Mouse (Mus musculus) midbrain, embryonic 14.5 days (tissue): ENCODE data around the gene Rerg. TPM values are rescaled to one million over a fixed set of nuclear protein-coding genes. Genes with fewer than 3 reads are reported as not detected.

ENCODE experiments used
- ATAC-seq: fragments of 200-750 bp; cut with Nextera tagmentation; 2 replicates; pipeline ENCODE4 v1.8.0; 2017; ENCODE audit warnings: moderate number of reproducible peaks, moderate library complexity; ENCODE audit not compliant: low FRiP score, low TSS enrichment
- DNase-seq: peaks from one replicate; pipeline ENCODE4 v3.0.0-alpha.2; 2015
- H3K27ac ChIP-seq: fragments of 300-500 bp; sonication (generic); replicated peaks from 2 replicates; pipeline ENCODE4 v1.5.1; 2014; ENCODE audit warnings: mild to moderate bottlenecking, low read depth, low read length, moderate library complexity
- H3K27me3 ChIP-seq: fragments of 300-500 bp; sonication (generic); 2 replicates; pipeline ENCODE4 v1.6.1; 2014; ENCODE audit warnings: low read length, control low read depth, mixed read lengths; ENCODE audit not compliant: control insufficient read depth, insufficient read depth
- H3K36me3 ChIP-seq: fragments of 300-500 bp; sonication (generic); 2 replicates; pipeline ENCODE4 v1.6.1; 2014; ENCODE audit warnings: low read length, control low read depth; ENCODE audit not compliant: control insufficient read depth, insufficient read depth
- H3K4me1 ChIP-seq: fragments of 300-500 bp; sonication (generic); 2 replicates; pipeline ENCODE4 v1.6.1; 2014; ENCODE audit warnings: mild to moderate bottlenecking, antibody characterized with exemption, low read length, control low read depth; ENCODE audit not compliant: control insufficient read depth, insufficient read depth
- H3K4me2 ChIP-seq: fragments of 300-500 bp; sonication (generic); 2 replicates; pipeline ENCODE4 v1.6.1; 2014; ENCODE audit warnings: mild to moderate bottlenecking, low read length, moderate library complexity
- H3K4me3 ChIP-seq: fragments of 300-500 bp; sonication (generic); replicated peaks from 2 replicates; pipeline ENCODE4 v1.5.1; 2014; ENCODE audit warnings: low read depth, low read length
- H3K9ac ChIP-seq: fragments of 300-500 bp; sonication (generic); replicated peaks from 2 replicates; pipeline ENCODE4 v1.6.1; 2014; ENCODE audit warnings: mild to moderate bottlenecking, low read length, moderate library complexity
- H3K9me3 ChIP-seq: fragments of 300-500 bp; sonication (generic); 2 replicates; pipeline ENCODE4 v1.6.1; 2016; ENCODE audit warnings: low read length, control low read depth, mixed read lengths; ENCODE audit not compliant: control insufficient read depth
- WGBS: fragments of 180-500 bp; shearing (Covaris S2); extraction: QIAGEN DNeasy Blood & Tissue Kit; methylation state at CpG from one replicate; pipeline ENCODE4 v1.1.7; 2014; 5-methylcytosine and 5-hydroxymethylcytosine counted together
- polyA plus RNA-seq: library from polyadenylated mRNA; unstranded; fragments of >200 nt; fragmentation: Nextera tagmentation; extraction: Ambion mirVana; gene quantifications from 2 replicates; pipeline ENCODE4 v1.2.1, GENCODE M21; 2014

Gene Rerg
- polyA plus RNA-seq, 1 experiment from 2014 or later: 5.9 TPM

GRCm38 (mm10) chr6:137131794-137132193, 38.5 kb downstream of the Rerg start:
- no peak for ATAC-seq
- Histone ChIP-seq H3K4me1 (peaks cover 14% of the 10 kb centered on the region), H3K36me3 (no peaks in the 10 kb centered on the region), H3K9me3 (no peaks in the 10 kb centered on the region), H3K4me3 (no peak overlapping the region), H3K4me2 (no peak overlapping the region), H3K9ac (no peak overlapping the region), H3K27ac (no peak overlapping the region), H3K27me3 (no peaks in the 10 kb centered on the region)
- no peak for DNase-seq
- 97% methylated on average over 1 of the region's 1 CpGs for WGBS

GRCm38 (mm10) chr6:137131349-137131748, 38.9 kb downstream of the Rerg start:
- Histone ChIP-seq H3K9ac (no peak overlapping the region), H3K4me1 (peaks cover 13% of the 10 kb centered on the region), H3K4me2 (no peak overlapping the region), H3K36me3 (no peaks in the 10 kb centered on the region), H3K4me3 (no peak overlapping the region), H3K27ac (no peak overlapping the region), H3K9me3 (no peaks in the 10 kb centered on the region), H3K27me3 (no peaks in the 10 kb centered on the region)
- no peak for ATAC-seq
- no peak for DNase-seq
- 61% methylated on average over 6 of the region's 6 CpGs for WGBS

GRCm38 (mm10) chr6:137126861-137127260, 43.4 kb downstream of the Rerg start:
- Histone ChIP-seq H3K9me3 (no peaks in the 10 kb centered on the region), H3K4me1 (no peaks in the 10 kb centered on the region), H3K4me3 (no peak overlapping the region), H3K27ac (no peak overlapping the region), H3K4me2 (no peak overlapping the region), H3K36me3 (no peaks in the 10 kb centered on the region), H3K27me3 (no peaks in the 10 kb centered on the region), H3K9ac (no peak overlapping the region)
- ATAC-seq (no peak), DNase-seq (no peak)
- 94% methylated on average over 5 of the region's 5 CpGs for WGBS

- no peak for DNase-seq
- no peak for ATAC-seq
- Histone ChIP-seq H3K27me3 (no peaks in the 10 kb centered on the region), H3K4me3 (no peak overlapping the region), H3K4me1 (no peaks in the 10 kb centered on the region), H3K9ac (no peak overlapping the region), H3K4me2 (no peak overlapping the region), H3K36me3 (no peaks in the 10 kb centered on the region), H3K27ac (no peak overlapping the region), H3K9me3 (no peaks in the 10 kb centered on the region)
- 70% methylated on average over 2 of the region's 2 CpGs for WGBS
Measured at GRCm38 (mm10) chr6:137126224-137126623, 44.1 kb downstream of the Rerg start.

GRCm38 (mm10) chr6:137125433-137125832, 44.9 kb downstream of the Rerg start:
- WGBS: 92% methylated on average over 9 of the region's 9 CpGs
- H3K4me1 ChIP-seq: no peaks in the 10 kb centered on the region
- no peaks in the 10 kb centered on the region for H3K36me3 ChIP-seq
- no peak for ATAC-seq
- H3K27me3 ChIP-seq: no peaks in the 10 kb centered on the region
- H3K4me2 ChIP-seq: no peak overlapping the region
- no peak overlapping the region for H3K27ac ChIP-seq
- H3K9ac ChIP-seq: no peak overlapping the region
- no peaks in the 10 kb centered on the region for H3K9me3 ChIP-seq
- H3K4me3 ChIP-seq: no peak overlapping the region
- DNase-seq: no peak

- no peak overlapping the region for H3K9ac ChIP-seq
- H3K27ac ChIP-seq: no peak overlapping the region
- ATAC-seq (no peak), DNase-seq (no peak)
- no peak overlapping the region for H3K4me2 ChIP-seq
- WGBS: 90% methylated on average over 3 of the region's 3 CpGs
- H3K4me1 ChIP-seq: no peaks in the 10 kb centered on the region
- H3K36me3 ChIP-seq: no peaks in the 10 kb centered on the region
- H3K27me3 ChIP-seq: no peaks in the 10 kb centered on the region
- H3K9me3 ChIP-seq: no peaks in the 10 kb centered on the region
- no peak overlapping the region for H3K4me3 ChIP-seq
Measured at GRCm38 (mm10) chr6:137125006-137125405, 45.3 kb downstream of the Rerg start.

- H3K4me1 ChIP-seq: no peaks in the 10 kb centered on the region
- H3K27me3 ChIP-seq: no peaks in the 10 kb centered on the region
- WGBS: 90% methylated on average over 1 of the region's 1 CpGs
Measured at GRCm38 (mm10) chr6:137116849-137117473, 53.3 kb downstream of the Rerg start.

GRCm38 (mm10) chr6:137114859-137115258, 55.4 kb downstream of the Rerg start:
- WGBS: 88% methylated on average over 7 of the region's 7 CpGs
- H3K4me2 ChIP-seq: no peak overlapping the region
- H3K4me3 ChIP-seq: no peak overlapping the region
- H3K27me3 ChIP-seq: no peaks in the 10 kb centered on the region
- ATAC-seq (no peak), DNase-seq (no peak)
- H3K9ac ChIP-seq: no peak overlapping the region
- H3K9me3 ChIP-seq: no peaks in the 10 kb centered on the region
- H3K36me3 ChIP-seq: no peaks in the 10 kb centered on the region
- H3K4me1 ChIP-seq: no peaks in the 10 kb centered on the region
- H3K27ac ChIP-seq: no peak overlapping the region

More at GRCm38 (mm10) chr6:137116849-137117473, 53.3 kb downstream of the Rerg start:
- no peak for ATAC-seq
- no peak for DNase-seq
- H3K36me3 ChIP-seq: no peaks in the 10 kb centered on the region
- no peak overlapping the region for H3K4me3 ChIP-seq
- H3K9me3 ChIP-seq: no peaks in the 10 kb centered on the region
- no peak overlapping the region for H3K4me2 ChIP-seq
- H3K27ac ChIP-seq: no peak overlapping the region
- no peak overlapping the region for H3K9ac ChIP-seq

- no peaks in the 10 kb centered on the region for H3K27me3 ChIP-seq
- H3K9me3 ChIP-seq: no peaks in the 10 kb centered on the region
- 92% methylated on average over 9 of the region's 9 CpGs for WGBS
- no peak overlapping the region for H3K4me2 ChIP-seq
- no peak for ATAC-seq
- H3K36me3 ChIP-seq: no peaks in the 10 kb centered on the region
- no peak for DNase-seq
- no peak overlapping the region for H3K4me3 ChIP-seq
- no peaks in the 10 kb centered on the region for H3K4me1 ChIP-seq
- H3K9ac ChIP-seq: no peak overlapping the region
- H3K27ac ChIP-seq: no peak overlapping the region
Measured at GRCm38 (mm10) chr6:137111266-137111813, 59.0 kb downstream of the Rerg start.
